Mouse (Mus musculus): ENCODE data around the gene Gdpgp1. TPM values are rescaled to one million over a fixed set of nuclear protein-coding genes. Genes with fewer than 3 reads are reported as not detected.

The Gdpgp1 gene
- polyA plus RNA-seq, 1 experiment from 2014 or later, result 4.6 TPM

GRCm38 (mm10) chr7:80203638-80204096 is 29.0 kb upstream of the Gdpgp1 start:
- no peak for ATAC-seq
- no peaks in the 10 kb centered on the region for H3K27me3 ChIP-seq (ENCODE audit: control insufficient read depth, insufficient read depth, low read depth, low read length)
- no peak overlapping the region for H3K4me2 ChIP-seq (ENCODE audit: low read length)
- H3K4me1 ChIP-seq (ENCODE audit: control insufficient read depth, insufficient read depth, low read length), result peaks cover 49% of the 10 kb centered on the region
- no peaks in the 10 kb centered on the region for H3K36me3 ChIP-seq (ENCODE audit: control insufficient read depth, insufficient read depth, low read length)
- 0 out of 2 replicates have a peak overlapping the region, but pooled peaks have one; percentile 28 for H3K27ac ChIP-seq (ENCODE audit: low read length)
- 34% methylated on average over 12 of the region's 12 CpGs for WGBS
- H3K4me3 ChIP-seq (ENCODE audit: low read depth, low read length), result no peak overlapping the region
- no peak overlapping the region for H3K9ac ChIP-seq (ENCODE audit: low read depth, low read length)
- no peaks in the 10 kb centered on the region for H3K9me3 ChIP-seq (replicated peaks; ENCODE audit: control insufficient read depth, low read length, poor library complexity, severe bottlenecking)

- H3K9ac ChIP-seq (ENCODE audit: low read depth, low read length), result no peak overlapping the region
- no peak overlapping the region for H3K4me3 ChIP-seq (ENCODE audit: low read depth, low read length)
- H3K27ac ChIP-seq (ENCODE audit: low read length), result no peak overlapping the region
- H3K27me3 ChIP-seq (ENCODE audit: control insufficient read depth, insufficient read depth, low read depth, low read length), result no peaks in the 10 kb centered on the region
- H3K9me3 ChIP-seq (replicated peaks; ENCODE audit: control insufficient read depth, low read length, poor library complexity, severe bottlenecking), result no peaks in the 10 kb centered on the region
- H3K4me2 ChIP-seq (ENCODE audit: low read length), result no peak overlapping the region
- WGBS, result 80% methylated on average over 4 of the region's 4 CpGs
- H3K36me3 ChIP-seq (ENCODE audit: control insufficient read depth, insufficient read depth, low read length), result no peaks in the 10 kb centered on the region
- peaks cover 46% of the 10 kb centered on the region for H3K4me1 ChIP-seq (ENCODE audit: control insufficient read depth, insufficient read depth, low read length)
- no peak for ATAC-seq
Measured at GRCm38 (mm10) chr7:80204362-80204761, 28.3 kb upstream of the Gdpgp1 start.

GRCm38 (mm10) chr7:80204961-80205360 is 27.7 kb upstream of the Gdpgp1 start:
- 82% methylated on average over 7 of the region's 7 CpGs for WGBS
- no peak for ATAC-seq
- Histone ChIP-seq H3K4me1 (ENCODE audit: control insufficient read depth, insufficient read depth, low read length) (peaks cover 40% of the 10 kb centered on the region), H3K27ac (ENCODE audit: low read length) (no peak overlapping the region), H3K4me2 (ENCODE audit: low read length) (no peak overlapping the region), H3K9ac (ENCODE audit: low read depth, low read length) (no peak overlapping the region), H3K36me3 (ENCODE audit: control insufficient read depth, insufficient read depth, low read length) (no peaks in the 10 kb centered on the region), H3K9me3 (replicated peaks; ENCODE audit: control insufficient read depth, low read length, poor library complexity, severe bottlenecking) (no peaks in the 10 kb centered on the region), H3K27me3 (ENCODE audit: control insufficient read depth, insufficient read depth, low read depth, low read length) (no peaks in the 10 kb centered on the region), H3K4me3 (ENCODE audit: low read depth, low read length) (no peak overlapping the region)

GRCm38 (mm10) chr7:80205705-80206589 is 26.7 kb upstream of the Gdpgp1 start:
- Histone ChIP-seq H3K4me1 (ENCODE audit: control insufficient read depth, insufficient read depth, low read length) (peaks cover 33% of the 10 kb centered on the region), H3K27ac (ENCODE audit: low read length) (no peak overlapping the region), H3K4me3 (ENCODE audit: low read depth, low read length) (no peak overlapping the region), H3K27me3 (ENCODE audit: control insufficient read depth, insufficient read depth, low read depth, low read length) (no peaks in the 10 kb centered on the region), H3K9ac (ENCODE audit: low read depth, low read length) (no peak overlapping the region), H3K36me3 (ENCODE audit: control insufficient read depth, insufficient read depth, low read length) (no peaks in the 10 kb centered on the region), H3K9me3 (replicated peaks; ENCODE audit: control insufficient read depth, low read length, poor library complexity, severe bottlenecking) (no peaks in the 10 kb centered on the region), H3K4me2 (ENCODE audit: low read length) (no peak overlapping the region)
- ATAC-seq, result no peak
- 90% methylated on average over 12 of the region's 12 CpGs for WGBS

GRCm38 (mm10) chr7:80207314-80207731 is 25.3 kb upstream of the Gdpgp1 start:
- WGBS, result 74% methylated on average over 3 of the region's 3 CpGs
- Histone ChIP-seq H3K4me2 (ENCODE audit: low read length) (no peak overlapping the region), H3K27ac (ENCODE audit: low read length) (no peak overlapping the region), H3K4me3 (ENCODE audit: low read depth, low read length) (no peak overlapping the region), H3K9me3 (replicated peaks; ENCODE audit: control insufficient read depth, low read length, poor library complexity, severe bottlenecking) (no peaks in the 10 kb centered on the region), H3K4me1 (ENCODE audit: control insufficient read depth, insufficient read depth, low read length) (peaks cover 22% of the 10 kb centered on the region), H3K9ac (ENCODE audit: low read depth, low read length) (no peak overlapping the region), H3K27me3 (ENCODE audit: control insufficient read depth, insufficient read depth, low read depth, low read length) (no peaks in the 10 kb centered on the region), H3K36me3 (ENCODE audit: control insufficient read depth, insufficient read depth, low read length) (no peaks in the 10 kb centered on the region)
- ATAC-seq, result no peak

GRCm38 (mm10) chr7:80208026-80208642 is 24.5 kb upstream of the Gdpgp1 start:
- Histone ChIP-seq H3K27me3 (ENCODE audit: control insufficient read depth, insufficient read depth, low read depth, low read length) (no peaks in the 10 kb centered on the region), H3K9me3 (replicated peaks; ENCODE audit: control insufficient read depth, low read length, poor library complexity, severe bottlenecking) (no peaks in the 10 kb centered on the region), H3K4me1 (ENCODE audit: control insufficient read depth, insufficient read depth, low read length) (peaks cover 15% of the 10 kb centered on the region), H3K36me3 (ENCODE audit: control insufficient read depth, insufficient read depth, low read length) (no peaks in the 10 kb centered on the region), H3K9ac (ENCODE audit: low read depth, low read length) (no peak overlapping the region), H3K27ac (ENCODE audit: low read length) (no peak overlapping the region), H3K4me2 (ENCODE audit: low read length) (no peak overlapping the region), H3K4me3 (ENCODE audit: low read depth, low read length) (no peak overlapping the region)
- ATAC-seq, result no peak
- WGBS, result 74% methylated on average over 18 of the region's 18 CpGs

GRCm38 (mm10) chr7:80208738-80209430 is 23.8 kb upstream of the Gdpgp1 start:
- WGBS, result 75% methylated on average over 10 of the region's 10 CpGs
- no peaks in the 10 kb centered on the region for H3K9me3 ChIP-seq (replicated peaks; ENCODE audit: control insufficient read depth, low read length, poor library complexity, severe bottlenecking)
- H3K4me3 ChIP-seq (ENCODE audit: low read depth, low read length), result no peak overlapping the region
- no peak for ATAC-seq
- H3K27me3 ChIP-seq (ENCODE audit: control insufficient read depth, insufficient read depth, low read depth, low read length), result no peaks in the 10 kb centered on the region
- no peak overlapping the region for H3K27ac ChIP-seq (ENCODE audit: low read length)
- no peak overlapping the region for H3K4me2 ChIP-seq (ENCODE audit: low read length)
- peaks cover 8% of the 10 kb centered on the region for H3K4me1 ChIP-seq (ENCODE audit: control insufficient read depth, insufficient read depth, low read length)
- H3K9ac ChIP-seq (ENCODE audit: low read depth, low read length), result no peak overlapping the region
- no peaks in the 10 kb centered on the region for H3K36me3 ChIP-seq (ENCODE audit: control insufficient read depth, insufficient read depth, low read length)

GRCm38 (mm10) chr7:80209669-80210068 is 23.0 kb upstream of the Gdpgp1 start:
- Histone ChIP-seq H3K9ac (ENCODE audit: low read depth, low read length) (no peak overlapping the region), H3K27ac (ENCODE audit: low read length) (no peak overlapping the region), H3K9me3 (replicated peaks; ENCODE audit: control insufficient read depth, low read length, poor library complexity, severe bottlenecking) (no peaks in the 10 kb centered on the region), H3K36me3 (ENCODE audit: control insufficient read depth, insufficient read depth, low read length) (no peaks in the 10 kb centered on the region), H3K4me3 (ENCODE audit: low read depth, low read length) (no peak overlapping the region), H3K27me3 (ENCODE audit: control insufficient read depth, insufficient read depth, low read depth, low read length) (no peaks in the 10 kb centered on the region), H3K4me2 (ENCODE audit: low read length) (no peak overlapping the region), H3K4me1 (ENCODE audit: control insufficient read depth, insufficient read depth, low read length) (0 out of 2 replicates have a peak, but pooled peaks cover 7% of the 10 kb centered on the region)
- ATAC-seq, result no peak
- 79% methylated on average over 6 of the region's 6 CpGs for WGBS

Data from midbrain, embryonic 16.5 days (tissue).